Mouse (Mus musculus) kidney, embryonic 14.5 days (tissue): ENCODE data around the gene Acp4. TPM values are rescaled to one million over a fixed set of nuclear protein-coding genes. Genes with fewer than 3 reads are reported as not detected.
"Not testable (repeated sequence)": the region's sequence is repeated elsewhere in the genome, so short reads cannot be mapped to it uniquely, and the experiment has no call there.

Experiments
- ATAC-seq: fragments of 200-750 bp; cut with Nextera tagmentation; 2 replicates; pipeline ENCODE4 v1.8.0; 2017; ENCODE audit warnings: moderate number of reproducible peaks, mild to moderate bottlenecking, moderate TSS enrichment, moderate library complexity; ENCODE audit not compliant: low FRiP score, low TSS enrichment
- H3K27ac ChIP-seq: fragments of 300-500 bp; sonication (generic); 2 replicates; pipeline ENCODE4 v1.5.1; 2014; ENCODE audit warnings: low read depth, mild to moderate bottlenecking, low read length, moderate library complexity, mixed read lengths
- H3K27me3 ChIP-seq: fragments of 300-500 bp; sonication (generic); 2 replicates; pipeline ENCODE4 v1.6.1; 2014; ENCODE audit warnings: mild to moderate bottlenecking, low read length; ENCODE audit not compliant: control insufficient read depth, insufficient read depth
- H3K36me3 ChIP-seq: fragments of 300-500 bp; sonication (generic); 2 replicates; pipeline ENCODE4 v1.6.1; 2014; ENCODE audit warnings: low read length, mixed read lengths; ENCODE audit not compliant: control insufficient read depth, insufficient read depth
- H3K4me1 ChIP-seq: fragments of 300-500 bp; sonication (generic); 2 replicates; pipeline ENCODE4 v1.6.1; 2014; ENCODE audit warnings: low read length, mixed read lengths; ENCODE audit not compliant: control insufficient read depth, insufficient read depth
- H3K4me2 ChIP-seq: fragments of 300-500 bp; sonication (generic); replicated peaks from 2 replicates; pipeline ENCODE4 v1.6.1; 2014; ENCODE audit warnings: low read depth, mild to moderate bottlenecking, low read length
- H3K4me3 ChIP-seq: fragments of 300-500 bp; sonication (generic); 2 replicates; pipeline ENCODE4 v1.5.1; 2014; ENCODE audit warnings: mild to moderate bottlenecking, low read length
- H3K9ac ChIP-seq: fragments of 300-500 bp; sonication (generic); 2 replicates; pipeline ENCODE4 v1.6.1; 2014; ENCODE audit warnings: low read depth, mild to moderate bottlenecking, low read length, moderate library complexity
- H3K9me3 ChIP-seq: fragments of 300-500 bp; sonication (generic); 2 replicates; pipeline ENCODE4 v1.6.1; 2016; ENCODE audit warnings: low read length; ENCODE audit not compliant: control insufficient read depth
- WGBS: fragments of 180-500 bp; shearing (Covaris S2); extraction: QIAGEN DNeasy Blood & Tissue Kit; methylation state at CpG from one replicate; pipeline ENCODE4 v1.1.7; 2014; 5-methylcytosine and 5-hydroxymethylcytosine counted together
- polyA plus RNA-seq: library from polyadenylated mRNA; unstranded; fragments of >200 nt; fragmentation: Nextera tagmentation; extraction: Ambion mirVana; gene quantifications from 2 replicates; pipeline ENCODE4 v1.2.1, GENCODE M21; 2014

Gene Acp4
- polyA plus RNA-seq, 1 experiment from 2014 or later: not detected

- Histone ChIP-seq H3K4me3 (no peak overlapping the region), H3K36me3 (no peaks in the 10 kb centered on the region), H3K9me3 (no peaks in the 10 kb centered on the region), H3K9ac (no peak overlapping the region), H3K27me3 (no peaks in the 10 kb centered on the region), H3K27ac (no peak overlapping the region), H3K4me2 (no peak overlapping the region), H3K4me1 (peaks cover 5% of the 10 kb centered on the region)
- no peak for ATAC-seq
- 58% methylated on average over 1 of the region's 1 CpGs for WGBS
Observed at GRCm38 (mm10) chr7:44240712-44241111, 16.5 kb downstream of the Acp4 start.

DNA sequence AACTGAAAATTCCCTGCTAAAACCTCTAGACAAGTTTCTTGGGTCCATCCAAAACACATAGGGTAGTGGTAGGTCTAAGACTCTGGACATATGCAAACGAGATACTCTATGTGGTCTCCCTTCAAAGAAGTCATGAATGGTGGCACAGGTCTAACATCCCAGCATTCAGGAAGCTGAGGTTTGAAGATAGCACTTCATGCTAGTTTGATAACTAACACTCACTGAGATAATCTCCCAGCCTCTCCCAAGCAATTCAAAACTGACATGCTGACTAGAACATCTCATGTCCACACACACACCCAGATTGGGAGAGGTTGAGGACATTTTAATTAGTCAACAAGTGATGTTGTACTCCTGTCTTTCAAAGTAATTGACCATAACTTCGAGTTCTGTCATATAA, 17.3 kb downstream of the Acp4 start:
- Histone ChIP-seq H3K36me3 (no peaks in the 10 kb centered on the region), H3K9ac (no peak overlapping the region), H3K4me3 (no peak overlapping the region), H3K27ac (no peak overlapping the region), H3K4me2 (no peak overlapping the region), H3K4me1 (no peaks in the 10 kb centered on the region), H3K9me3 (no peaks in the 10 kb centered on the region), H3K27me3 (no peaks in the 10 kb centered on the region)
- ATAC-seq: no peak
- 55% methylated on average over 2 of the region's 2 CpGs for WGBS

DNA sequence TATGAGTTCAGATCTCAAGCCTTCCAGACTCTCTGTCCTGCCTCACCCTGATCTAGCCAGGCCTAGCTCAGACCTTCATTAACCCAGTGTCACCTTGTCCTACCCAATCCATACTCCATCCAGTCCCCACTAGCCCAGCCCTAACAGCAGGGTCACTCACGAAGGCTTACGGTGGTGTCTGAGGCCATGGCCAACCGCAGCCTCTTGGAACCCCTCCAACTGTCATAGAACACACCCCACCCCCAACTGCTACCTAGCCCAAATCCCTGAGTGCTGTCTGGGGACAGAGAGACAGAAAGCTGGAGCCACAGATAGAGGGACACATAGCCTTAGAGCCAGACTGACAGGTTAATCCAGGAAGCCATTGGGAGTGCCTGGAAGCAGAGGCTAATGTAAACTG, 21.3 kb downstream of the Acp4 start, which contains the start of gene Gm36864:
Gene Gm36864 (plus strand): TSS at position 269 of the 400 bp plus-strand sequence.
- H3K4me2 ChIP-seq: no peak within 1 kb of the TSS
- no peak for ATAC-seq
- H3K4me3 ChIP-seq: no peak within 1 kb of the TSS
- 84% methylated on average over 3 of the region's 3 CpGs for WGBS
- no peak within 1 kb of the TSS for H3K9ac ChIP-seq
- H3K9me3 ChIP-seq: no peaks in the 10 kb centered on the region
- H3K27me3 ChIP-seq: no peaks in the 10 kb centered on the region
- H3K4me1 ChIP-seq: no peaks in the 10 kb centered on the region
- no peaks in the 10 kb centered on the region for H3K36me3 ChIP-seq
- no peak within 1 kb of the TSS for H3K27ac ChIP-seq

DNA sequence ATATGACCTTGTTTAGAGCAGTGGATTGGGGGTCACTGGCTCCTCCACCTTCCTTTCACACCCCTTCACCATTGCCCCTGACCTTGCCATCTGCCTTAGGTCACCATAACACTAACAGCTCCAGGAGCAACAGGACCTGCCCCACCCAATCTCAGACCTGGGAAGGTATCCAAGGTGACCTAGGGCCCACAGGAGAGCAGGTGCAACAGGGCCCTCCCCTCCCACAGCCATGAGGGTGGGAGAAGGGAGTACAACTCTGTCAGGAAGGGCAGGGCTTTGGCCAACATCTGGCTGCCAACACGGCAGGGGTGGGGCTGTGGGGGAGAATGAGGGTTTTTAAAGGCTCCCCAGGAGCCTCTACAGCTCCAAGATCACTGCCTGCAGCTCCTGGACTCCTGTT, 32.1 kb downstream of the Acp4 start, which contains the start of gene Klk1:
Gene Klk1 (plus strand): TSS at position 285 of the 400 bp plus-strand sequence.
- no peak within 1 kb of the TSS for H3K4me2 ChIP-seq
- no peak within 1 kb of the TSS for H3K27ac ChIP-seq
- no peaks in the 10 kb centered on the region for H3K4me1 ChIP-seq
- H3K4me3 ChIP-seq: no peak within 1 kb of the TSS
- H3K27me3 ChIP-seq: no peaks in the 10 kb centered on the region
- no peak for ATAC-seq
- H3K9ac ChIP-seq: no peak within 1 kb of the TSS
- no peaks in the 10 kb centered on the region for H3K9me3 ChIP-seq
- 47% methylated on average over 1 of the region's 1 CpGs for WGBS
- no peaks in the 10 kb centered on the region for H3K36me3 ChIP-seq

GRCm38 (mm10) chr7:44222335-44222734, 34.8 kb downstream of the Acp4 start:
- not testable (repeated sequence) for H3K27me3 ChIP-seq, H3K9ac ChIP-seq, H3K4me1 ChIP-seq, H3K27ac ChIP-seq, H3K4me2 ChIP-seq, ATAC-seq, H3K9me3 ChIP-seq, H3K4me3 ChIP-seq, H3K36me3 ChIP-seq
- WGBS: 76% methylated on average over 6 of the region's 6 CpGs

DNA sequence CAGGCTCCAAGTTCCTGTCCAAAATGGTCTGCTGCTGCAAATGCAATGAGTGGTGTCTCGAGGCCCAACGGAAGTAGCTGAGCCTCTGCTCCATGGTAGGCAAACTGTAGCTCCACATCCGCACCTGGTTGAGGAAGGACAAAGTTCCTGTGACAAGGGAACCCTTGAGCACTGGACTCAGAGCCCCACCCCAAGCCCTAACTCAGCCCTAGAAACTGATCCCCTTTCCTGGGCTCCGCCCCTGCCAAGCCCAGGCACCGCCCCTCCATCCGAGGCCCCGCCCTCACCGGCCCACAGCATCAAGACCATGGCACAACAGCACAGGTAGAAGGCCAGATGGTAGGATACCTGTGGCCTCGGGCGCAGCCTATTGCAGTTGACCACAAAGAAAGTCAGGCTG, 35.6 kb downstream of the Acp4 start:
- not testable (repeated sequence) for H3K4me3 ChIP-seq, H3K9ac ChIP-seq, H3K9me3 ChIP-seq, H3K27ac ChIP-seq, H3K4me2 ChIP-seq, H3K36me3 ChIP-seq, H3K4me1 ChIP-seq, H3K27me3 ChIP-seq, ATAC-seq
- 63% methylated on average over 8 of the region's 10 CpGs for WGBS

- ATAC-seq: no peak
- H3K4me3 ChIP-seq: no peak within 1 kb of the TSS
- H3K9me3 ChIP-seq: no peaks in the 10 kb centered on the region
- H3K4me2 ChIP-seq: no peak within 1 kb of the TSS
- H3K9ac ChIP-seq: no peak within 1 kb of the TSS
- no peaks in the 10 kb centered on the region for H3K27me3 ChIP-seq
- no peak within 1 kb of the TSS for H3K27ac ChIP-seq
- no peaks in the 10 kb centered on the region for H3K36me3 ChIP-seq
- no peaks in the 10 kb centered on the region for H3K4me1 ChIP-seq
- WGBS: 88% methylated on average over 1 of the region's 1 CpGs
Observed at GRCm38 (mm10) chr7:44215645-44216044, 41.5 kb downstream of the Acp4 start, which contains the start of gene Klk1b5. Gene Klk1b5, plus strand, starts transcription at chr7:44215945.

DNA sequence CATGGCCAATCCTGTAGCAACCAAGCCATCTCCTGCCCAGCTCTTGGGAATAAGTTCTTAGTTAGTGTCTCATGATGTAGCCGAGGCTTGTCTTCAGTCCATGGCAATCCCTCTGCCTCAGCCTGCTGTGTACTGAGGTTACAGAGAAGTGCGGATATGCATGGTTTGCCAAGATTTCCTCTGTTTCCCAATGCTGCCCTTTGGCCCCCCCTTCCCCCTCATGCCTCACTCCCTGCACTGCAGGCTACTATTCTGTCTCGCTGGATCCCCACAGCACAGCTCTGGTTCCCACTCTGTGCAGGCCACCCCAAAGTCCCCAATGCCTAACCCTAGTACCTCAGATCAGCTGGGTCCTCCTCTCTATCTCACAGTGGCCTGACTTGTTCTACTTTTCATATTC, 48.9 kb downstream of the Acp4 start:
- Histone ChIP-seq H3K4me1 (no peaks in the 10 kb centered on the region), H3K4me3 (no peak overlapping the region), H3K4me2 (no peak overlapping the region), H3K27me3 (no peaks in the 10 kb centered on the region), H3K9me3 (no peaks in the 10 kb centered on the region), H3K27ac (no peak overlapping the region), H3K9ac (no peak overlapping the region), H3K36me3 (no peaks in the 10 kb centered on the region)
- ATAC-seq: no peak
- 73% methylated on average over 3 of the region's 3 CpGs for WGBS

GRCm38 (mm10) chr7:44207135-44207534, 50.0 kb downstream of the Acp4 start, which contains the start of gene Klk1b4:
Gene Klk1b4, plus strand, starts transcription at chr7:44207435.
- H3K9ac ChIP-seq, H3K27ac ChIP-seq, H3K36me3 ChIP-seq, H3K4me3 ChIP-seq, H3K9me3 ChIP-seq, ATAC-seq, H3K4me2 ChIP-seq, H3K4me1 ChIP-seq, H3K27me3 ChIP-seq: not testable (repeated sequence)
- 35% methylated on average over 3 of the region's 3 CpGs for WGBS
